Mouse (Mus musculus): ENCODE results near the gene Hira. TPM values are rescaled to one million over a fixed set of nuclear protein-coding genes. Genes with fewer than 3 reads are reported as not detected.

The Hira gene
- polyA plus RNA-seq, 1 experiment, result 33.5 TPM

DNA sequence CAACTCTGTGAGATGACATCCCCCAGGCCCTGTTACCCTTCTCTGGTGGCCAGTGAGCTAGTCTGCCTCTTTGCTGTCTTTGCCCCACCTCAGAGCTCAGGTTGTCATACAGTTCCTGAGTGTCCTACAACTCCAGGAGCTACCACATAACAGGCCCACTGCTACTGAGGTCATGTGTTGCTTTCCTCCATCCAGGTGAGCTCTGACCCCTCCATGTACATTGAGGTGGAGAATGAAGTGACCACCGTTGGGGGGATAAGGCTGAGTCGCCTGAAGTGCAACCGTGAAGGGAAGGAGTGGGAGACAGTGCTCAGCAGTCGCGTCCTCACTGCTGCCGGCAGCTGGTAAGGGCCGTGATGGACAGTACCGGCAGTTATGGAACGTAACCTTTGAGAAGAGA is 72.1 kb downstream of the Hira start:
- H3K4me3 ChIP-seq, result no peak overlapping the region
- peaks cover 30% of the 10 kb centered on the region for H3K36me3 ChIP-seq (ENCODE audit: control insufficient read depth, insufficient read depth)
- no peak overlapping the region for H3K4me2 ChIP-seq (ENCODE audit: low read depth)
- TF ChIP-seq MYOG (IDR thresholded peaks at IDR 0.05; ENCODE audit: control insufficient read depth in 1 of 3, insufficient read depth in 1 of 3, insufficient read length in 2 of 3, low read depth in 2 of 3), result no peak
- TF ChIP-seq SRF (IDR thresholded peaks at IDR 0.05; ENCODE audit: control insufficient read depth, insufficient read length, low read depth), result no peak
- TF ChIP-seq E2F4 (IDR thresholded peaks at IDR 0.05; ENCODE audit: insufficient read depth), result no peak
- no peak for TF ChIP-seq CEBPB (IDR thresholded peaks at IDR 0.05; ENCODE audit: insufficient read depth, poor library complexity, severe bottlenecking)
- no peak for TF ChIP-seq MYOD1 (IDR thresholded peaks at IDR 0.05; ENCODE audit: control insufficient read depth in 1 of 3, insufficient read length in 2 of 3, low read depth in 2 of 3)
- no peak for TF ChIP-seq REST (IDR thresholded peaks at IDR 0.05; ENCODE audit: insufficient read depth, insufficient read length)
- no peak for TF ChIP-seq POLR2AphosphoS2 (IDR thresholded peaks at IDR 0.05; ENCODE audit: insufficient read length, low read depth)
- TF ChIP-seq MAX (IDR thresholded peaks at IDR 0.05; ENCODE audit: low read depth), result no peak
- no peak for TF ChIP-seq USF1 (IDR thresholded peaks at IDR 0.05; ENCODE audit: low read depth)
- no peak for TF ChIP-seq POLR2A (IDR thresholded peaks at IDR 0.05; ENCODE audit: insufficient read length, low read depth)
- no peak for TF ChIP-seq TCF3 (IDR thresholded peaks at IDR 0.05; ENCODE audit: insufficient read length, low read depth)
- no peak for TF ChIP-seq TCF12 (IDR thresholded peaks at IDR 0.05; ENCODE audit: insufficient read depth, poor library complexity, severe bottlenecking)
- no peak overlapping the region for H3ac ChIP-seq (ENCODE audit: control insufficient read depth, insufficient read length)
- no peaks in the 10 kb centered on the region for H3K79me2 ChIP-seq (ENCODE audit: control insufficient read depth, insufficient read depth)
- H3K27me3 ChIP-seq (ENCODE audit: control insufficient read depth, insufficient read depth, insufficient read length), result no peaks in the 10 kb centered on the region

DNA sequence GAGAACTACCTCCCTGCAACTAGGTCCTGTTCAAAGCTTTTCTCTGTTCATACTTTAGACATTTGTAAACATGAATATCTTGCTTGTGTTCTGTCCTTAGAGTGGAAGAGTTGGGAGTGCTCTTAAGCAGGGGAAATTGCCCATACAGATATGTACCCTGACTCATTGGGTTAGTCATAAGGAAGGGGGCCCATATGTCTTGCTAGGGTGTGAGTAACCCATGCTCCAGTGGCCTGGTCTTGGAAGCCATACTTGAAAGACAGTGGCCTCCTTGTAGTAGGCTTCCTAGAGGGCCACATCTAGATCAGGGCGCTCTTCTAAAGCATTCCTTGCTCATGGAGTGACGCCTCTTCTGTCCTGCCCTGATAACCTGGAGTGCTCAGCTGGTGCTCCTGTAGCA is 73.5 kb downstream of the Hira start:
- Histone ChIP-seq H3K36me3 (ENCODE audit: control insufficient read depth, insufficient read depth) (peaks cover 44% of the 10 kb centered on the region), H3K4me2 (ENCODE audit: low read depth) (no peak overlapping the region), H3K79me2 (ENCODE audit: control insufficient read depth, insufficient read depth) (no peaks in the 10 kb centered on the region), H3ac (ENCODE audit: control insufficient read depth, insufficient read length) (no peak overlapping the region), H3K4me3 (no peak overlapping the region), H3K27me3 (ENCODE audit: control insufficient read depth, insufficient read depth, insufficient read length) (no peaks in the 10 kb centered on the region)
- TF ChIP-seq TCF3 (IDR thresholded peaks at IDR 0.05; ENCODE audit: insufficient read length, low read depth) (no peak), TCF12 (IDR thresholded peaks at IDR 0.05; ENCODE audit: insufficient read depth, poor library complexity, severe bottlenecking) (no peak), USF1 (IDR thresholded peaks at IDR 0.05; ENCODE audit: low read depth) (no peak), POLR2A (IDR thresholded peaks at IDR 0.05; ENCODE audit: insufficient read length, low read depth) (no peak), MYOD1 (IDR thresholded peaks at IDR 0.05; ENCODE audit: control insufficient read depth in 1 of 3, insufficient read length in 2 of 3, low read depth in 2 of 3) (no peak), CEBPB (IDR thresholded peaks at IDR 0.05; ENCODE audit: insufficient read depth, poor library complexity, severe bottlenecking) (no peak), REST (IDR thresholded peaks at IDR 0.05; ENCODE audit: insufficient read depth, insufficient read length) (no peak), MAX (IDR thresholded peaks at IDR 0.05; ENCODE audit: low read depth) (no peak), MYOG (IDR thresholded peaks at IDR 0.05; ENCODE audit: control insufficient read depth in 1 of 3, insufficient read depth in 1 of 3, insufficient read length in 2 of 3, low read depth in 2 of 3) (no peak), SRF (IDR thresholded peaks at IDR 0.05; ENCODE audit: control insufficient read depth, insufficient read length, low read depth) (no peak), POLR2AphosphoS2 (IDR thresholded peaks at IDR 0.05; ENCODE audit: insufficient read length, low read depth) (no peak), E2F4 (IDR thresholded peaks at IDR 0.05; ENCODE audit: insufficient read depth) (no peak)

DNA sequence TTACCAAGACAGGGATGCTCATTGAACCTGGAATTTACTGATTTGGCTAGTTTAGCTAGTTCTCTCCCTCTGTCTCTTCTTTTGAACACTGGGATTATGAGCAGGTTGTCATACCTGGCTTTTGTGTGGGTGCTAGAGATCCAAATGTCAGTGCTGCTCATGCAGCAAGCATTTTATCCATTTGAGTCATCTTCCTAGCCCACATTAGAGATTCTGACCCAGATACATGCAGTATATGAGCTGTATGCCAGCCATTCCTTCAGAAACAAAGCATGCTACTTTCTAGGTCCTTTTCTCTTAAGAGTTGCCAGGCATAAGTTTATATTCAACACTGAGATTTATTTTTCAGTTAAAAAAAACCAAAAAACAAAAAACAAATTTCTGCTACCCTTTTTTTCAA is 76.0 kb downstream of the Hira start:
- TF ChIP-seq POLR2A (IDR thresholded peaks at IDR 0.05; ENCODE audit: insufficient read length, low read depth) (no peak), SRF (IDR thresholded peaks at IDR 0.05; ENCODE audit: control insufficient read depth, insufficient read length, low read depth) (no peak), CEBPB (IDR thresholded peaks at IDR 0.05; ENCODE audit: insufficient read depth, poor library complexity, severe bottlenecking) (no peak), POLR2AphosphoS2 (IDR thresholded peaks at IDR 0.05; ENCODE audit: insufficient read length, low read depth) (no peak), MYOD1 (IDR thresholded peaks at IDR 0.05; ENCODE audit: control insufficient read depth in 1 of 3, insufficient read length in 2 of 3, low read depth in 2 of 3) (no peak), REST (IDR thresholded peaks at IDR 0.05; ENCODE audit: insufficient read depth, insufficient read length) (no peak), MYOG (IDR thresholded peaks at IDR 0.05; ENCODE audit: control insufficient read depth in 1 of 3, insufficient read depth in 1 of 3, insufficient read length in 2 of 3, low read depth in 2 of 3) (no peak), MAX (IDR thresholded peaks at IDR 0.05; ENCODE audit: low read depth) (no peak), TCF12 (IDR thresholded peaks at IDR 0.05; ENCODE audit: insufficient read depth, poor library complexity, severe bottlenecking) (no peak), E2F4 (IDR thresholded peaks at IDR 0.05; ENCODE audit: insufficient read depth) (no peak), TCF3 (IDR thresholded peaks at IDR 0.05; ENCODE audit: insufficient read length, low read depth) (no peak), USF1 (IDR thresholded peaks at IDR 0.05; ENCODE audit: low read depth) (no peak)
- no peak overlapping the region for H3ac ChIP-seq (ENCODE audit: control insufficient read depth, insufficient read length)
- peaks cover 54% of the 10 kb centered on the region for H3K36me3 ChIP-seq (ENCODE audit: control insufficient read depth, insufficient read depth)
- H3K27me3 ChIP-seq (ENCODE audit: control insufficient read depth, insufficient read depth, insufficient read length), result no peaks in the 10 kb centered on the region
- no peak overlapping the region for H3K4me2 ChIP-seq (ENCODE audit: low read depth)
- no peaks in the 10 kb centered on the region for H3K79me2 ChIP-seq (ENCODE audit: control insufficient read depth, insufficient read depth)
- H3K4me3 ChIP-seq, result no peak overlapping the region

DNA sequence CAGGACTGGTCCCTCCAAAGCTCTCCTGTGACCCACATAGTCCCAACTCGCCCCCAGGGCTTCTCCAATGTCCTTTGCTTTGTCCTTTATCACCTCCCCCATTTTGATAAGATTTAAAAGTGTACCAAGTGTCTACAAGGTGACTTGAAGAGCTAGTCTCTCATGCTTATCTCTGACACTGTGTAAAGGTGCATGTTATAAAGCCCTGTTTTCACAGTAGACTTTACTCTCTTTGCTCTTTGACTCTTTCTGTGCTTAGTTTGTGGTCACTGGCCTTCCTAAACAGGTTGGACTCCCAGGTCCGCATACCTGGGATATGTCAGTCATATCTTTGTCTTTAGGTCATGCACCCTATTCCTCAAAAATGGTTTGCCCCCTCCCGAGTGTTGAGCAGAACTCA is 78.2 kb downstream of the Hira start:
- Histone ChIP-seq H3K79me2 (ENCODE audit: control insufficient read depth, insufficient read depth) (no peaks in the 10 kb centered on the region), H3K4me3 (no peak overlapping the region)

More for the DNA sequence above, 78.2 kb downstream of the Hira start:
- peaks cover 51% of the 10 kb centered on the region for H3K36me3 ChIP-seq (ENCODE audit: control insufficient read depth, insufficient read depth)
- H3K27me3 ChIP-seq (ENCODE audit: control insufficient read depth, insufficient read depth, insufficient read length), result no peaks in the 10 kb centered on the region
- TF ChIP-seq MYOG (IDR thresholded peaks at IDR 0.05; ENCODE audit: control insufficient read depth in 1 of 3, insufficient read depth in 1 of 3, insufficient read length in 2 of 3, low read depth in 2 of 3) (no peak), TCF12 (IDR thresholded peaks at IDR 0.05; ENCODE audit: insufficient read depth, poor library complexity, severe bottlenecking) (no peak), POLR2AphosphoS2 (IDR thresholded peaks at IDR 0.05; ENCODE audit: insufficient read length, low read depth) (no peak), MAX (IDR thresholded peaks at IDR 0.05; ENCODE audit: low read depth) (no peak), USF1 (IDR thresholded peaks at IDR 0.05; ENCODE audit: low read depth) (no peak), MYOD1 (IDR thresholded peaks at IDR 0.05; ENCODE audit: control insufficient read depth in 1 of 3, insufficient read length in 2 of 3, low read depth in 2 of 3) (no peak), E2F4 (IDR thresholded peaks at IDR 0.05; ENCODE audit: insufficient read depth) (no peak), POLR2A (IDR thresholded peaks at IDR 0.05; ENCODE audit: insufficient read length, low read depth) (no peak), SRF (IDR thresholded peaks at IDR 0.05; ENCODE audit: control insufficient read depth, insufficient read length, low read depth) (no peak), TCF3 (IDR thresholded peaks at IDR 0.05; ENCODE audit: insufficient read length, low read depth) (no peak), CEBPB (IDR thresholded peaks at IDR 0.05; ENCODE audit: insufficient read depth, poor library complexity, severe bottlenecking) (no peak), REST (IDR thresholded peaks at IDR 0.05; ENCODE audit: insufficient read depth, insufficient read length) (no peak)
- H3K4me2 ChIP-seq (ENCODE audit: low read depth), result no peak overlapping the region
- H3ac ChIP-seq (ENCODE audit: control insufficient read depth, insufficient read length), result no peak overlapping the region

Data from myocyte (in vitro differentiated cells).